Mouse (Mus musculus) gonadal fat pad, adult 2 months (tissue): ENCODE results near the gene Mex3d. TPM values are rescaled to one million over a fixed set of nuclear protein-coding genes. Genes with fewer than 3 reads are reported as not detected.
"Not testable (repeated sequence)": the region's sequence is repeated elsewhere in the genome, so short reads cannot be mapped to it uniquely, and the experiment has no call there.

Experiments used
- DNase-seq: peaks from one replicate; pipeline ENCODE4 v3.0.0-alpha.2; 2012; ENCODE audit warnings: low read depth
- polyA plus RNA-seq: library from polyadenylated mRNA; depleted of rRNA; stranded (reverse); fragments of >200 nt; gene quantifications from 2 replicates; pipeline ENCODE4 v1.2.3, GENCODE M21; 2012

The Mex3d gene
- polyA plus RNA-seq, 1 experiment, result 13.3 TPM

GRCm38 (mm10) chr10:80356737-80357136 is 30.7 kb downstream of the Mex3d start:
- DNase-seq, result no peak

GRCm38 (mm10) chr10:80356001-80356682 is 31.3 kb downstream of the Mex3d start, which contains the start of gene Plk5:
TSS of gene Plk5 (plus strand) at chr10:80356459.
- no peak for DNase-seq

- no peak for DNase-seq
Measured at GRCm38 (mm10) chr10:80355431-80355830, 32.0 kb downstream of the Mex3d start.

- DNase-seq, result no peak
Measured at GRCm38 (mm10) chr10:80352727-80353126, 34.7 kb downstream of the Mex3d start.

GRCm38 (mm10) chr10:80351896-80352295 is 35.6 kb downstream of the Mex3d start:
- no peak for DNase-seq

GRCm38 (mm10) chr10:80350292-80350691 is 37.2 kb downstream of the Mex3d start:
- DNase-seq, result no peak

GRCm38 (mm10) chr10:80348981-80349380 is 38.5 kb downstream of the Mex3d start:
- no peak for DNase-seq

- no peak for DNase-seq
Measured at GRCm38 (mm10) chr10:80348244-80348781, 39.1 kb downstream of the Mex3d start, which contains the start of gene Adamtsl5. TSS of gene Adamtsl5 (minus strand) at chr10:80348412.

- DNase-seq, result no peak
Measured at GRCm38 (mm10) chr10:80347514-80347967, 39.9 kb downstream of the Mex3d start.

GRCm38 (mm10) chr10:80345929-80346328 is 41.5 kb downstream of the Mex3d start:
- not testable (repeated sequence) for DNase-seq

- DNase-seq, result no peak
Measured at GRCm38 (mm10) chr10:80345122-80345521, 42.3 kb downstream of the Mex3d start.

GRCm38 (mm10) chr10:80344131-80344661 is 43.3 kb downstream of the Mex3d start:
- DNase-seq, result no peak

GRCm38 (mm10) chr10:80343425-80343895 is 44.0 kb downstream of the Mex3d start:
- DNase-seq, result no peak

- no peak for DNase-seq
Measured at GRCm38 (mm10) chr10:80342749-80343424, 44.6 kb downstream of the Mex3d start.

- DNase-seq, result no peak
Measured at GRCm38 (mm10) chr10:80342305-80342748, 45.1 kb downstream of the Mex3d start.

GRCm38 (mm10) chr10:80341491-80342304 is 45.8 kb downstream of the Mex3d start:
- no peak for DNase-seq

- no peak for DNase-seq
Measured at GRCm38 (mm10) chr10:80341026-80341425, 46.4 kb downstream of the Mex3d start.

- no peak for DNase-seq
Measured at GRCm38 (mm10) chr10:80339941-80340750, 47.3 kb downstream of the Mex3d start.

GRCm38 (mm10) chr10:80336263-80336662 is 51.2 kb downstream of the Mex3d start:
- no peak for DNase-seq

GRCm38 (mm10) chr10:80332525-80332989 is 54.9 kb downstream of the Mex3d start:
- no peak for DNase-seq
